Mouse (Mus musculus) liver, embryonic 13.5 days (tissue): ENCODE data around the gene Lipa. TPM values are rescaled to one million over a fixed set of nuclear protein-coding genes. Genes with fewer than 3 reads are reported as not detected.
A peak's percentile ranks its signal among the peaks of the same experiment; 100 is the strongest.

Source experiments
- ATAC-seq: fragments of 200-750 bp; cut with Nextera tagmentation; 2 replicates; pipeline ENCODE4 v1.8.0; 2017; ENCODE audit warnings: low read depth, mild to moderate bottlenecking, moderate number of reproducible peaks, moderate library complexity
- DNase-seq: peaks from one replicate; pipeline ENCODE4 v3.0.0; 2022
- H3K27ac ChIP-seq: fragments of 300-500 bp; sonication (generic); 2 replicates; pipeline ENCODE4 v1.5.1; 2015; ENCODE audit warnings: moderate library complexity, mild to moderate bottlenecking, inconsistent platforms
- H3K27me3 ChIP-seq: fragments of 300-500 bp; sonication (generic); 2 replicates; pipeline ENCODE4 v1.6.1; 2015; ENCODE audit warnings: mild to moderate bottlenecking, inconsistent platforms
- H3K36me3 ChIP-seq: fragments of 300-500 bp; sonication (generic); 2 replicates; pipeline ENCODE4 v1.6.1; 2015; ENCODE audit warnings: mild to moderate bottlenecking, inconsistent platforms
- H3K4me1 ChIP-seq: fragments of 300-500 bp; sonication (generic); replicated peaks from 2 replicates; pipeline ENCODE4 v1.6.1; 2015; ENCODE audit warnings: inconsistent platforms
- H3K4me2 ChIP-seq: fragments of 300-500 bp; sonication (generic); 2 replicates; pipeline ENCODE4 v1.6.1; 2015; ENCODE audit warnings: inconsistent platforms, mild to moderate bottlenecking, moderate library complexity
- H3K4me3 ChIP-seq: fragments of 300-500 bp; sonication (generic); replicated peaks from 2 replicates; pipeline ENCODE4 v1.5.1; 2015; ENCODE audit warnings: mild to moderate bottlenecking, inconsistent platforms
- H3K9ac ChIP-seq: fragments of 300-500 bp; sonication (generic); 2 replicates; pipeline ENCODE4 v1.6.1; 2015; ENCODE audit warnings: mild to moderate bottlenecking, inconsistent platforms
- H3K9me3 ChIP-seq: fragments of 300-500 bp; sonication (generic); replicated peaks from 2 replicates; pipeline ENCODE4 v1.6.1; 2016; ENCODE audit warnings: inconsistent platforms
- whole genome bisulfite sequencing: fragments of 180-500 bp; shearing (Covaris S2); methylation state at CpG from one replicate; pipeline ENCODE4 v1.1.7; 2015; ENCODE audit not compliant: insufficient replicate concordance; 5-methylcytosine and 5-hydroxymethylcytosine counted together
- polyA plus RNA-seq: library from polyadenylated mRNA; unstranded; fragments of >200 nt; fragmentation: Nextera tagmentation; extraction: Ambion mirVana; gene quantifications from 2 replicates; pipeline ENCODE4 v1.2.1, GENCODE M21; 2015

Gene Lipa
- polyA plus RNA-seq, 1 experiment from 2014 or later: 34.1 TPM

- Histone ChIP-seq H3K9ac (no peak overlapping the region), H3K4me2 (no peak overlapping the region), H3K36me3 (peaks cover 6% of the 10 kb centered on the region; the same call in 1 of the 2 replicates), H3K9me3 (no peaks in the 10 kb centered on the region), H3K4me1 (0 out of 2 replicates have a peak, but pooled peaks cover 2% of the 10 kb centered on the region), H3K27ac (no peak overlapping the region), H3K27me3 (no peaks in the 10 kb centered on the region), H3K4me3 (no peak overlapping the region)
- DNase-seq (peak; percentile 53), ATAC-seq (peak; percentile 72)
- WGBS: 34% methylated on average over 4 of the region's 4 CpGs
Observed at GRCm38 (mm10) chr19:34500763-34501162, 26.5 kb downstream of the Lipa start.

- Histone ChIP-seq H3K4me2 (no peak overlapping the region), H3K4me1 (0 out of 2 replicates have a peak, but pooled peaks cover 2% of the 10 kb centered on the region), H3K27ac (peak overlapping the region; percentile 31; the same call in 1 of the 2 replicates), H3K4me3 (no peak overlapping the region), H3K9me3 (no peaks in the 10 kb centered on the region), H3K27me3 (no peaks in the 10 kb centered on the region), H3K36me3 (peaks cover 16% of the 10 kb centered on the region), H3K9ac (no peak overlapping the region)
- WGBS: 50% methylated on average over 1 of the region's 1 CpGs
- ATAC-seq: peak; percentile 77
- no peak for DNase-seq
Observed at GRCm38 (mm10) chr19:34496353-34496752, 30.9 kb downstream of the Lipa start.

- H3K4me3 ChIP-seq: no peak overlapping the region
- H3K36me3 ChIP-seq: peaks cover 12% of the 10 kb centered on the region
- no peak overlapping the region for H3K9ac ChIP-seq
- no peak overlapping the region for H3K27ac ChIP-seq
- 0 out of 2 replicates have a peak, but pooled peaks cover 2% of the 10 kb centered on the region for H3K4me1 ChIP-seq
- H3K4me2 ChIP-seq: no peak overlapping the region
- DNase-seq (no peak), ATAC-seq (no peak)
- 72% methylated on average over 4 of the region's 4 CpGs for WGBS
- H3K27me3 ChIP-seq: no peaks in the 10 kb centered on the region
- no peaks in the 10 kb centered on the region for H3K9me3 ChIP-seq
Observed at GRCm38 (mm10) chr19:34493859-34494258, 33.4 kb downstream of the Lipa start.

GRCm38 (mm10) chr19:34483547-34483946 lies 43.7 kb downstream of the Lipa start:
- Histone ChIP-seq H3K9ac (no peak overlapping the region), H3K4me1 (no peaks in the 10 kb centered on the region), H3K27me3 (peaks cover 3% of the 10 kb centered on the region; the same call in 1 of the 2 replicates), H3K36me3 (no peaks in the 10 kb centered on the region), H3K27ac (no peak overlapping the region), H3K4me3 (no peak overlapping the region), H3K4me2 (no peak overlapping the region), H3K9me3 (no peaks in the 10 kb centered on the region)
- 9% methylated on average over 4 of the region's 4 CpGs for WGBS
- DNase-seq (no peak), ATAC-seq (no peak)

GRCm38 (mm10) chr19:34474991-34475971 lies 52.0 kb downstream of the Lipa start, which contains the start of gene Ch25h:
Gene Ch25h, minus strand, starts transcription at chr19:34475164.
- ATAC-seq (0 out of 2 replicates have a peak, but pooled peaks have one; percentile 31), DNase-seq (no peak)
- Histone ChIP-seq H3K4me2 (peak within 1 kb of the TSS; percentile 71), H3K4me3 (peak within 1 kb of the TSS; percentile 54), H3K27ac (no peak within 1 kb of the TSS), H3K4me1 (peaks cover 17% of the 10 kb centered on the region), H3K27me3 (peaks cover 53% of the 10 kb centered on the region), H3K36me3 (no peaks in the 10 kb centered on the region), H3K9me3 (no peaks in the 10 kb centered on the region), H3K9ac (peak within 1 kb of the TSS; percentile 22)
- 2% methylated on average over 35 of the region's 35 CpGs for WGBS

GRCm38 (mm10) chr19:34474228-34474990 lies 52.9 kb downstream of the Lipa start:
- WGBS: 10% methylated on average over 49 of the region's 49 CpGs
- peaks cover 53% of the 10 kb centered on the region for H3K27me3 ChIP-seq
- peaks cover 17% of the 10 kb centered on the region for H3K4me1 ChIP-seq
- H3K9me3 ChIP-seq: no peaks in the 10 kb centered on the region
- H3K9ac ChIP-seq: peak overlapping the region; percentile 22
- H3K27ac ChIP-seq: no peak overlapping the region
- DNase-seq (no peak), ATAC-seq (no peak)
- peak overlapping the region; percentile 54 for H3K4me3 ChIP-seq
- peak overlapping the region; percentile 71 for H3K4me2 ChIP-seq
- no peaks in the 10 kb centered on the region for H3K36me3 ChIP-seq

GRCm38 (mm10) chr19:34471703-34472102 lies 55.6 kb downstream of the Lipa start:
- 65% methylated on average over 2 of the region's 2 CpGs for WGBS
- H3K9ac ChIP-seq: no peak overlapping the region
- no peak overlapping the region for H3K4me3 ChIP-seq
- no peaks in the 10 kb centered on the region for H3K9me3 ChIP-seq
- ATAC-seq: no peak
- H3K36me3 ChIP-seq: no peaks in the 10 kb centered on the region
- peaks cover 41% of the 10 kb centered on the region for H3K27me3 ChIP-seq
- H3K4me2 ChIP-seq: no peak overlapping the region
- peaks cover 17% of the 10 kb centered on the region for H3K4me1 ChIP-seq
- DNase-seq: no peak
- no peak overlapping the region for H3K27ac ChIP-seq

- DNase-seq (no peak), ATAC-seq (no peak)
- H3K36me3 ChIP-seq: no peaks in the 10 kb centered on the region
- H3K27ac ChIP-seq: no peak overlapping the region
- H3K9ac ChIP-seq: no peak overlapping the region
- H3K4me3 ChIP-seq: no peak overlapping the region
- H3K4me1 ChIP-seq: no peaks in the 10 kb centered on the region
- H3K27me3 ChIP-seq: peaks cover 12% of the 10 kb centered on the region
- H3K4me2 ChIP-seq: no peak overlapping the region
- no peaks in the 10 kb centered on the region for H3K9me3 ChIP-seq
- 28% methylated on average over 3 of the region's 3 CpGs for WGBS
Observed at GRCm38 (mm10) chr19:34468794-34469193, 58.5 kb downstream of the Lipa start.

GRCm38 (mm10) chr19:34468216-34468615 lies 59.1 kb downstream of the Lipa start:
- Histone ChIP-seq H3K4me1 (no peaks in the 10 kb centered on the region), H3K27me3 (peaks cover 8% of the 10 kb centered on the region), H3K4me2 (no peak overlapping the region), H3K4me3 (no peak overlapping the region), H3K9me3 (no peaks in the 10 kb centered on the region), H3K9ac (no peak overlapping the region), H3K36me3 (no peaks in the 10 kb centered on the region), H3K27ac (no peak overlapping the region)
- no peak for DNase-seq
- no peak for ATAC-seq
- 48% methylated on average over 6 of the region's 6 CpGs for WGBS

- no peaks in the 10 kb centered on the region for H3K27me3 ChIP-seq
- H3K36me3 ChIP-seq: no peaks in the 10 kb centered on the region
- 21% methylated on average over 3 of the region's 3 CpGs for WGBS
- no peak overlapping the region for H3K4me2 ChIP-seq
- no peak overlapping the region for H3K4me3 ChIP-seq
- H3K27ac ChIP-seq: no peak overlapping the region
- H3K4me1 ChIP-seq: no peaks in the 10 kb centered on the region
- ATAC-seq (no peak), DNase-seq (no peak)
- H3K9me3 ChIP-seq: no peaks in the 10 kb centered on the region
- H3K9ac ChIP-seq: no peak overlapping the region
Observed at GRCm38 (mm10) chr19:34464453-34464852, 62.8 kb downstream of the Lipa start.

GRCm38 (mm10) chr19:34461451-34462019 lies 65.7 kb downstream of the Lipa start:
- no peaks in the 10 kb centered on the region for H3K4me1 ChIP-seq
- no peaks in the 10 kb centered on the region for H3K36me3 ChIP-seq
- no peak overlapping the region for H3K4me3 ChIP-seq
- no peak overlapping the region for H3K27ac ChIP-seq
- no peak overlapping the region for H3K9ac ChIP-seq
- H3K27me3 ChIP-seq: no peaks in the 10 kb centered on the region
- DNase-seq (no peak), ATAC-seq (no peak)
- 56% methylated on average over 1 of the region's 1 CpGs for WGBS
- no peak overlapping the region for H3K4me2 ChIP-seq
- no peaks in the 10 kb centered on the region for H3K9me3 ChIP-seq
